Mouse (Mus musculus): ENCODE data around the gene Gm5294. TPM values are rescaled to one million over a fixed set of nuclear protein-coding genes. Genes with fewer than 3 reads are reported as not detected.

The Gm5294 gene
- polyA plus RNA-seq, 1 experiment, result not detected

- TF ChIP-seq CTCF (IDR thresholded peaks at IDR 0.05; ENCODE audit: control insufficient read depth, insufficient read depth, insufficient read length), result no peak
- no peak for TF ChIP-seq MYOD1 (IDR thresholded peaks at IDR 0.05; ENCODE audit: control insufficient read depth, insufficient read length, low read depth)
- no peak for TF ChIP-seq MAX (IDR thresholded peaks at IDR 0.05)
- no peak for TF ChIP-seq USF1 (IDR thresholded peaks at IDR 0.05; ENCODE audit: low read depth)
- no peak for TF ChIP-seq MYOG (IDR thresholded peaks at IDR 0.05; ENCODE audit: control insufficient read depth, extremely low read depth, insufficient read length)
- no peak for TF ChIP-seq FOSL1 (IDR thresholded peaks at IDR 0.05; ENCODE audit: insufficient read depth, low read length, poor library complexity, severe bottlenecking)
- TF ChIP-seq CEBPB (IDR thresholded peaks at IDR 0.05; ENCODE audit: low read depth), result no peak
- no peaks in the 10 kb centered on the region for H3K79me2 ChIP-seq (ENCODE audit: control insufficient read depth, insufficient read depth)
- no peaks in the 10 kb centered on the region for H3K79me3 ChIP-seq (ENCODE audit: low read depth)
- H3K4me3 ChIP-seq (ENCODE audit: insufficient read depth, poor library complexity, severe bottlenecking), result no peak overlapping the region
- H3ac ChIP-seq (ENCODE audit: control insufficient read depth, insufficient read length, low read depth), result no peak overlapping the region
- H3K27me3 ChIP-seq (ENCODE audit: control insufficient read depth, insufficient read depth, insufficient read length), result no peaks in the 10 kb centered on the region
- no peaks in the 10 kb centered on the region for H3K36me3 ChIP-seq (ENCODE audit: control insufficient read depth, insufficient read depth)
These were observed 37.2 kb upstream of the Gm5294 start for GRCm38 (mm10) chr5:138782697-138783096.

- Histone ChIP-seq H3ac (ENCODE audit: control insufficient read depth, insufficient read length, low read depth) (no peak overlapping the region), H3K4me3 (ENCODE audit: insufficient read depth, poor library complexity, severe bottlenecking) (no peak overlapping the region), H3K79me2 (ENCODE audit: control insufficient read depth, insufficient read depth) (no peaks in the 10 kb centered on the region), H3K79me3 (ENCODE audit: low read depth) (no peaks in the 10 kb centered on the region), H3K27me3 (ENCODE audit: control insufficient read depth, insufficient read depth, insufficient read length) (no peaks in the 10 kb centered on the region), H3K36me3 (ENCODE audit: control insufficient read depth, insufficient read depth) (no peaks in the 10 kb centered on the region)
- TF ChIP-seq USF1 (IDR thresholded peaks at IDR 0.05; ENCODE audit: low read depth) (no peak), MAX (IDR thresholded peaks at IDR 0.05) (no peak), MYOD1 (IDR thresholded peaks at IDR 0.05; ENCODE audit: control insufficient read depth, insufficient read length, low read depth) (no peak), FOSL1 (IDR thresholded peaks at IDR 0.05; ENCODE audit: insufficient read depth, low read length, poor library complexity, severe bottlenecking) (no peak), CEBPB (IDR thresholded peaks at IDR 0.05; ENCODE audit: low read depth) (no peak), CTCF (IDR thresholded peaks at IDR 0.05; ENCODE audit: control insufficient read depth, insufficient read depth, insufficient read length) (no peak), MYOG (IDR thresholded peaks at IDR 0.05; ENCODE audit: control insufficient read depth, extremely low read depth, insufficient read length) (no peak)
These were observed 36.7 kb upstream of the Gm5294 start for GRCm38 (mm10) chr5:138783181-138783580.

GRCm38 (mm10) chr5:138785986-138786515 lies 33.8 kb upstream of the Gm5294 start:
- no peak for TF ChIP-seq CEBPB (IDR thresholded peaks at IDR 0.05; ENCODE audit: low read depth)
- TF ChIP-seq USF1 (IDR thresholded peaks at IDR 0.05; ENCODE audit: low read depth), result no peak
- no peak for TF ChIP-seq FOSL1 (IDR thresholded peaks at IDR 0.05; ENCODE audit: insufficient read depth, low read length, poor library complexity, severe bottlenecking)
- TF ChIP-seq CTCF (IDR thresholded peaks at IDR 0.05; ENCODE audit: control insufficient read depth, insufficient read depth, insufficient read length), result no peak
- no peaks in the 10 kb centered on the region for H3K79me2 ChIP-seq (ENCODE audit: control insufficient read depth, insufficient read depth)
- H3K79me3 ChIP-seq (ENCODE audit: low read depth), result no peaks in the 10 kb centered on the region
- H3K36me3 ChIP-seq (ENCODE audit: control insufficient read depth, insufficient read depth), result no peaks in the 10 kb centered on the region
- no peak overlapping the region for H3ac ChIP-seq (ENCODE audit: control insufficient read depth, insufficient read length, low read depth)
- no peaks in the 10 kb centered on the region for H3K27me3 ChIP-seq (ENCODE audit: control insufficient read depth, insufficient read depth, insufficient read length)
- no peak overlapping the region for H3K4me3 ChIP-seq (ENCODE audit: insufficient read depth, poor library complexity, severe bottlenecking)

GRCm38 (mm10) chr5:138787648-138788047 lies 32.2 kb upstream of the Gm5294 start:
- no peak overlapping the region for H3ac ChIP-seq (ENCODE audit: control insufficient read depth, insufficient read length, low read depth)
- TF ChIP-seq USF1 (IDR thresholded peaks at IDR 0.05; ENCODE audit: low read depth), result no peak
- TF ChIP-seq MYOD1 (IDR thresholded peaks at IDR 0.05; ENCODE audit: control insufficient read depth, insufficient read length, low read depth), result no peak
- TF ChIP-seq FOSL1 (IDR thresholded peaks at IDR 0.05; ENCODE audit: insufficient read depth, low read length, poor library complexity, severe bottlenecking), result no peak
- TF ChIP-seq CTCF (IDR thresholded peaks at IDR 0.05; ENCODE audit: control insufficient read depth, insufficient read depth, insufficient read length), result no peak
- no peak for TF ChIP-seq CEBPB (IDR thresholded peaks at IDR 0.05; ENCODE audit: low read depth)
- TF ChIP-seq MYOG (IDR thresholded peaks at IDR 0.05; ENCODE audit: control insufficient read depth, extremely low read depth, insufficient read length), result no peak
- no peak for TF ChIP-seq MAX (IDR thresholded peaks at IDR 0.05)
- no peak overlapping the region for H3K4me3 ChIP-seq (ENCODE audit: insufficient read depth, poor library complexity, severe bottlenecking)
- H3K27me3 ChIP-seq (ENCODE audit: control insufficient read depth, insufficient read depth, insufficient read length), result no peaks in the 10 kb centered on the region
- H3K79me2 ChIP-seq (ENCODE audit: control insufficient read depth, insufficient read depth), result no peaks in the 10 kb centered on the region
- H3K79me3 ChIP-seq (ENCODE audit: low read depth), result no peaks in the 10 kb centered on the region
- no peaks in the 10 kb centered on the region for H3K36me3 ChIP-seq (ENCODE audit: control insufficient read depth, insufficient read depth)

GRCm38 (mm10) chr5:138788481-138789211 lies 31.2 kb upstream of the Gm5294 start:
- TF ChIP-seq CTCF (IDR thresholded peaks at IDR 0.05; ENCODE audit: control insufficient read depth, insufficient read depth, insufficient read length) (no peak), USF1 (IDR thresholded peaks at IDR 0.05; ENCODE audit: low read depth) (no peak), MAX (IDR thresholded peaks at IDR 0.05) (no peak), FOSL1 (IDR thresholded peaks at IDR 0.05; ENCODE audit: insufficient read depth, low read length, poor library complexity, severe bottlenecking) (no peak), MYOG (IDR thresholded peaks at IDR 0.05; ENCODE audit: control insufficient read depth, extremely low read depth, insufficient read length) (no peak), CEBPB (IDR thresholded peaks at IDR 0.05; ENCODE audit: low read depth) (no peak), MYOD1 (IDR thresholded peaks at IDR 0.05; ENCODE audit: control insufficient read depth, insufficient read length, low read depth) (no peak)
- H3K36me3 ChIP-seq (ENCODE audit: control insufficient read depth, insufficient read depth), result peaks cover 3% of the 10 kb centered on the region
- no peaks in the 10 kb centered on the region for H3K27me3 ChIP-seq (ENCODE audit: control insufficient read depth, insufficient read depth, insufficient read length)
- no peak overlapping the region for H3ac ChIP-seq (ENCODE audit: control insufficient read depth, insufficient read length, low read depth)
- no peak overlapping the region for H3K4me3 ChIP-seq (ENCODE audit: insufficient read depth, poor library complexity, severe bottlenecking)
- H3K79me3 ChIP-seq (ENCODE audit: low read depth), result no peaks in the 10 kb centered on the region
- H3K79me2 ChIP-seq (ENCODE audit: control insufficient read depth, insufficient read depth), result no peaks in the 10 kb centered on the region
